Mouse (Mus musculus) cerebellum, adult 2 months (tissue): ENCODE data around the gene Pkm.

Experiments
- CTCF ChIP-seq: fragments of 200-500 bp; IDR thresholded peaks from 2 replicates; pipeline ENCODE4 v1.5.1; 2011; ENCODE audit warnings: low read depth, mild to moderate bottlenecking, control low read depth, low read length, moderate library complexity, borderline replicate concordance; ENCODE audit not compliant: insufficient read depth
- POLR2A ChIP-seq: fragments of 200-500 bp; IDR thresholded peaks from 2 replicates; pipeline ENCODE4 v1.6.1; 2011; ENCODE audit warnings: low read length, control low read depth, borderline replicate concordance; ENCODE audit not compliant: insufficient read depth

DNA sequence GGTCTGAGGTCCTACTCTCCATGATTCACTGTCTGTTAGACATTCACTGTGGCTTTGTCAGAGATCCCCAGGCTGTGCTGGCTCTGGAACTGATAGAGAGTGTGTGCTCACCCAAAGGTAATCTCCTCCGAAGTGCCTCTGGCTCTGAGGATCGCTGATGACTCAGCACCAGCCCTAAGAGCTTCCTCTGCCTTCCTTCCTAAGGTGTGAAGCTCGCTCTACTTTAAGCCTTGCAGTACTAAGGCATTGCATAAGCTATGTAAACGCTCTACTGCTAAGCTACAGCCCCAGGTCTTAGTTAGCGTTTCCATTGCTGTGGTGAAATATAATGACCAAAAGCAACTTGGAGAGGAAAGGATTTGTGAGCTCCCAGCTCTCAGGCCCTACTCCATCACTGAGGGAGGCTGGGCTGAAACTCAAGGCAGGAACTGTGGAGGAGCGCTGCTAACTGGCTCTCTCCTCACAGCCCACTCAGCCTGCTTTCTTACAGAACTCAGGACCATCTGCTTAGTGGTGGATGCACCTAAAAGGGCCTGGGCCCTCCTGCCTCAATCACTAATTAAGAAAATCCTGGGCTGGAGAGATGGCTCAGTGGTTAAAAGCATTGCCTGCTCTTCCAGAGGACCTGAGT is 31.4 kb downstream of the Pkm start:
- TF ChIP-seq CTCF (no peak), POLR2A (no peak)
